Mouse (Mus musculus) kidney, embryonic 16.5 days (tissue): ENCODE data around the gene Chchd6. TPM values are rescaled to one million over a fixed set of nuclear protein-coding genes. Genes with fewer than 3 reads are reported as not detected.

ENCODE experiments used
- ATAC-seq: fragments of 200-750 bp; cut with Nextera tagmentation; 2 replicates; pipeline ENCODE4 v1.8.0; 2017; ENCODE audit warnings: moderate TSS enrichment; ENCODE audit not compliant: low FRiP score, low TSS enrichment
- H3K27ac ChIP-seq: fragments of 300-500 bp; sonication (generic); 2 replicates; pipeline ENCODE4 v1.5.1; 2014; ENCODE audit warnings: low read length
- H3K27me3 ChIP-seq: fragments of 300-500 bp; sonication (generic); 2 replicates; pipeline ENCODE4 v1.6.1; 2014; ENCODE audit warnings: low read length, control low read depth, mixed read lengths; ENCODE audit not compliant: insufficient read depth
- H3K36me3 ChIP-seq: fragments of 300-500 bp; sonication (generic); 2 replicates; pipeline ENCODE4 v1.6.1; 2014; ENCODE audit warnings: low read length, control low read depth, mixed read lengths; ENCODE audit not compliant: insufficient read depth
- H3K4me1 ChIP-seq: fragments of 300-500 bp; sonication (generic); 2 replicates; pipeline ENCODE4 v1.6.1; 2014; ENCODE audit warnings: low read length, control low read depth, mixed read lengths; ENCODE audit not compliant: insufficient read depth
- H3K4me2 ChIP-seq: fragments of 300-500 bp; sonication (generic); replicated peaks from 2 replicates; pipeline ENCODE4 v1.6.1; 2014; ENCODE audit warnings: low read depth, low read length
- H3K4me3 ChIP-seq: fragments of 300-500 bp; sonication (generic); 2 replicates; pipeline ENCODE4 v1.5.1; 2014; ENCODE audit warnings: mild to moderate bottlenecking, low read length
- H3K9ac ChIP-seq: fragments of 300-500 bp; sonication (generic); replicated peaks from 2 replicates; pipeline ENCODE4 v1.6.1; 2014; ENCODE audit warnings: low read length
- H3K9me3 ChIP-seq: fragments of 300-500 bp; sonication (generic); 2 replicates; pipeline ENCODE4 v1.6.1; 2016; ENCODE audit warnings: low read length, control low read depth
- WGBS: fragments of 180-500 bp; shearing (Covaris S2); extraction: QIAGEN DNeasy Blood & Tissue Kit; methylation state at CpG from one replicate; pipeline ENCODE4 v1.1.7; 2014; 5-methylcytosine and 5-hydroxymethylcytosine counted together
- polyA plus RNA-seq: library from polyadenylated mRNA; unstranded; fragments of >200 nt; fragmentation: Nextera tagmentation; extraction: Ambion mirVana; gene quantifications from 2 replicates; pipeline ENCODE4 v1.2.1, GENCODE M21; 2015

Gene Chchd6
- polyA plus RNA-seq, 1 experiment from 2014 or later, result 72.3 TPM

GRCm38 (mm10) chr6:89461250-89462222 lies 133.9 kb downstream of the Chchd6 start:
- Histone ChIP-seq H3K4me3 (no peak overlapping the region), H3K36me3 (no peaks in the 10 kb centered on the region), H3K27ac (no peak overlapping the region), H3K4me1 (no peaks in the 10 kb centered on the region), H3K9ac (no peak overlapping the region), H3K9me3 (no peaks in the 10 kb centered on the region), H3K27me3 (no peaks in the 10 kb centered on the region), H3K4me2 (no peak overlapping the region)
- no peak for ATAC-seq
- 76% methylated on average over 9 of the region's 9 CpGs for whole genome bisulfite sequencing

- no peaks in the 10 kb centered on the region; the same call in 1 of the 2 replicates for H3K4me1 ChIP-seq
- no peak for ATAC-seq
- H3K9me3 ChIP-seq, result no peaks in the 10 kb centered on the region
- no peak overlapping the region for H3K9ac ChIP-seq
- H3K27me3 ChIP-seq, result no peaks in the 10 kb centered on the region
- WGBS, result 75% methylated on average over 3 of the region's 3 CpGs
- H3K27ac ChIP-seq, result no peak overlapping the region
- H3K36me3 ChIP-seq, result no peaks in the 10 kb centered on the region
- H3K4me2 ChIP-seq, result no peak overlapping the region
- no peak overlapping the region for H3K4me3 ChIP-seq
Observed at GRCm38 (mm10) chr6:89459634-89460033, 135.8 kb downstream of the Chchd6 start.

- Histone ChIP-seq H3K4me2 (no peak overlapping the region), H3K27ac (no peak overlapping the region), H3K4me3 (no peak overlapping the region), H3K9me3 (no peaks in the 10 kb centered on the region), H3K36me3 (no peaks in the 10 kb centered on the region), H3K27me3 (no peaks in the 10 kb centered on the region), H3K4me1 (peaks cover 7% of the 10 kb centered on the region; the same call in 1 of the 2 replicates), H3K9ac (no peak overlapping the region)
- WGBS, result 95% methylated on average over 2 of the region's 2 CpGs
- ATAC-seq, result no peak
Observed at GRCm38 (mm10) chr6:89457601-89458000, 137.9 kb downstream of the Chchd6 start.

DNA sequence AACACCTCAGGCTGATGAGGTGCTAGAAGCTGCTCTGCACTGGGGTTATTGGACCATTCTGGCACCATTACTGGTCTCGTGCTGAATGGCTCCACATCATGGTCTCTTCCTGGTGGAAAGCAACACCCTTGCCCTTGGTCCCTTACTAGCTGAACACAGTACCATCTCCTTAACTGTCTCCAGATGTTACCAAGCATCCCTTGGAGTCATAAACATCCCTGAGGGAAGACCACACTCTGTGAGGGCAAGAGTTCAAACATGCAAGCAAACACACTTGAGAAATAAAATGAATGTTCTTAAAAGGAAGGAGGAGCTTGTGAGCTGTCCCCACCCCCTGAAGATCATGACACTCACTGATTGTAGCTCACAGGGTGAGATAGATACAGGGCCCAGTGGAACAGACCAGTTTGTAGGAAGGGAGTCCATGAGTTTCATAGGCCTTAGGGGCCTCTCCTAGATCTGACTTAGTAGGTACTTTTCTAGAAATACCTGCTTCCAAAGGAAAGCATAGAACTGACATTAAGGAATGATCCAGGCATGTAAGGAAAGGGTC lies 139.0 kb downstream of the Chchd6 start:
- Histone ChIP-seq H3K36me3 (no peaks in the 10 kb centered on the region), H3K27me3 (no peaks in the 10 kb centered on the region), H3K4me2 (no peak overlapping the region), H3K4me1 (peaks cover 7% of the 10 kb centered on the region; the same call in 1 of the 2 replicates), H3K27ac (no peak overlapping the region), H3K4me3 (no peak overlapping the region), H3K9ac (no peak overlapping the region), H3K9me3 (no peaks in the 10 kb centered on the region)
- 46% methylated on average over 1 of the region's 1 CpGs for WGBS
- no peak for ATAC-seq

DNA sequence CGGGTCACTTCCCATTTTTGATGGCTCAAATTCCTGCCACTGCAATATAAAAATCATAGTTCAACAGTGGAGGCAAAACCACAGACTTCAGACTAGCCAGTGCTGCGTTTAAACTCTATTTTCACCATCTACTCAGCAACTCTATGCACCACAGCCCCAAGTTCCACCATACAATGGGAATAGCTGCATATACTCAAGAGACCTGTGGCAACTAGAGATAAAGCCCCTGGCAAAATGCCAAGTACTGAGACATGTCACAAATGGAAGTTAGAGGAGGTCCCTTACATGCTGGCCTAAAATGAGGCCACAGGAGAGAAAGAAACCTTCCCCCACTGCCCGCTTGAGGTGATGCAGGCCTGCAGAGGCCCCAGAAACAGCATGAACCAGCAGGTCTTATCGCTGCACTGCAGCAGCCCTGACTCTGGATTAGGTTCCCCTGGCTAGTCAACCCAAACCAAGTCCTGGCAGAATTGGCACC lies 139.9 kb downstream of the Chchd6 start:
- no peak overlapping the region for H3K27ac ChIP-seq
- H3K4me1 ChIP-seq, result peaks cover 7% of the 10 kb centered on the region; the same call in 1 of the 2 replicates
- WGBS, result 71% methylated on average over 4 of the region's 4 CpGs
- H3K4me3 ChIP-seq, result no peak overlapping the region
- H3K9ac ChIP-seq, result no peak overlapping the region
- no peaks in the 10 kb centered on the region for H3K9me3 ChIP-seq
- ATAC-seq, result 0 out of 2 replicates have a peak, but pooled peaks have one; percentile 42
- H3K27me3 ChIP-seq, result no peaks in the 10 kb centered on the region
- no peak overlapping the region for H3K4me2 ChIP-seq
- no peaks in the 10 kb centered on the region for H3K36me3 ChIP-seq

- Histone ChIP-seq H3K27me3 (no peaks in the 10 kb centered on the region), H3K4me2 (no peak overlapping the region), H3K9me3 (no peaks in the 10 kb centered on the region), H3K27ac (no peak overlapping the region), H3K4me3 (no peak overlapping the region), H3K9ac (no peak overlapping the region), H3K4me1 (peaks cover 7% of the 10 kb centered on the region; the same call in 1 of the 2 replicates), H3K36me3 (no peaks in the 10 kb centered on the region)
- 75% methylated on average over 2 of the region's 2 CpGs for WGBS
- ATAC-seq, result no peak
Observed at GRCm38 (mm10) chr6:89454437-89454836, 141.0 kb downstream of the Chchd6 start.

- Histone ChIP-seq H3K27ac (no peak overlapping the region; the same call in 1 of the 2 replicates), H3K4me1 (peaks cover 7% of the 10 kb centered on the region; the same call in 1 of the 2 replicates), H3K4me2 (no peak overlapping the region), H3K9me3 (no peaks in the 10 kb centered on the region), H3K9ac (no peak overlapping the region), H3K27me3 (no peaks in the 10 kb centered on the region), H3K4me3 (no peak overlapping the region), H3K36me3 (no peaks in the 10 kb centered on the region)
- peak; percentile 42; the same call in 1 of the 2 replicates for ATAC-seq
- 41% methylated on average over 7 of the region's 7 CpGs for WGBS
Observed at GRCm38 (mm10) chr6:89452976-89453674, 142.3 kb downstream of the Chchd6 start.

- no peak for ATAC-seq
- Histone ChIP-seq H3K4me1 (peaks cover 7% of the 10 kb centered on the region; the same call in 1 of the 2 replicates), H3K9ac (no peak overlapping the region), H3K36me3 (no peaks in the 10 kb centered on the region), H3K9me3 (no peaks in the 10 kb centered on the region), H3K4me2 (no peak overlapping the region), H3K27me3 (no peaks in the 10 kb centered on the region), H3K27ac (no peak overlapping the region), H3K4me3 (no peak overlapping the region)
- 85% methylated on average over 6 of the region's 6 CpGs for WGBS
Observed at GRCm38 (mm10) chr6:89452356-89452755, 143.1 kb downstream of the Chchd6 start.

DNA sequence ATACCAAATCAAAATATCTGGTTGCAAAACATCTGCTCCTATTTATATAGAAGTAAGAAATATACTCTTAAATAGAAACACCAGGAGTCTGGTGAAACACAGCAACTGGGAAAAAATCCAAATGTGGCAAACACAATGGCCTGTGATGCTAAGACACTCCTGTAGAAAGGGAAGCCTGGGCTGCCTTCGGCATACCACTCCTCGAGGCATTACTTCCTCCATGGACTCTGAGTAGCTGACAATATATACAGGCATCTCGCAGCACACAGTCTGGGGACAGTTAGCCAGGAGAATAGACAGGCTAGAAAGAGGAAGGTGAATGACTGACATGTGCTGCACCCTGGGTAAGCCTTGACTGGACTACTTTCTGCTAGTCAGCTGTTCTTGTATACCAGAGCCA lies 146.7 kb downstream of the Chchd6 start:
- Histone ChIP-seq H3K4me3 (no peak overlapping the region), H3K9me3 (no peaks in the 10 kb centered on the region), H3K4me1 (0 out of 2 replicates have a peak, but pooled peaks cover 7% of the 10 kb centered on the region), H3K9ac (no peak overlapping the region), H3K36me3 (no peaks in the 10 kb centered on the region), H3K4me2 (no peak overlapping the region), H3K27ac (no peak overlapping the region), H3K27me3 (no peaks in the 10 kb centered on the region)
- 69% methylated on average over 3 of the region's 3 CpGs for WGBS
- ATAC-seq, result no peak
